Mouse (Mus musculus): ENCODE measurements at regions not wholly inside any gene's neighbourhood (a gene's known extent, or its start where the extent isn't known, plus 50 kb on each side); places are given as distances from the start of the nearest gene placed in this dataset.

DNA sequence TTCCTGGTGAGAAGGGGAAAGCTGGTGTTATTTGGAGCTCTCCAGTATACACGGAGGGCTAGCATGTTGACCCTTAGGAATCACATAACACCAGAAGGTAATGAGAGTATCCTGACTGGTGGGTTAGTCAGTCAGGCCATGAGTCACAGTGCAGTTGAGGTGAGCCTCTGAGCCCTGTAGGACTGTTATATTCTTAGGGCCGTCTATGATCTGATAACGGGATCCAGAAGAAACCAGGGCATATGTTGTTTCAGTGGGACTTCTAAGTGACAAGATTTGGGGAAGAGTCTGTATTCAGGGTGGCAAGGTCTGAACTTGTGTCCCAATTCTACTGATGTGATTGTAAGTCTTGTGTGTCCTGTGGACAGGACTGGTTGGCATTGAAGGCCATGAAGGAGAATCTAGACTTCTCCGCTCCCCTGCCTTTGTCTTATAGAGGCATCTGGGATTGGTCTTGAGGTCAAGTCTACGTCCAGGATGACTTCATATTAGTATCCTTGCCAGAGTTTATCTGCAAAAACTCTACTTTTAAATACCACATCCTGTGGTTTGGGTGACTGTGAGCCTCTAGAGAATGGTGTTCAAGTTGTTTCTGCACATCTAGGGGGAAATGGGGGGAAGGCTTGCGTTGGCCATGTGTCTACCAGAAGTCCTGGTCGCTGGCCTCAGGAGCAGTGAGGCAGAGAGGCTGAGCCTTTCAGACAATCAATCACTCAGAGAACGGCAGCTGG lies 71.2 kb downstream of the Itgb2l start:
- in situ Hi-C loops (cut with MboI; ENCODE audit: low pct_unique_long_range_greater_than_20kb): loop anchor here (25.0 kb wide), 1 partner anchor 915 kb away; no protein-coding TSS in a partner anchor
- no peak for DNase-seq (ENCODE audit: low read depth, low spot score)
- POLR2A ChIA-PET: no interaction called here
- no peak for TF ChIP-seq CTCF (IDR thresholded peaks at IDR 0.05)
- no peaks in the 10 kb centered on the region for H3K27me3 ChIP-seq
- CTCF ChIA-PET: no interaction called here
- no peak for ATAC-seq

DNA sequence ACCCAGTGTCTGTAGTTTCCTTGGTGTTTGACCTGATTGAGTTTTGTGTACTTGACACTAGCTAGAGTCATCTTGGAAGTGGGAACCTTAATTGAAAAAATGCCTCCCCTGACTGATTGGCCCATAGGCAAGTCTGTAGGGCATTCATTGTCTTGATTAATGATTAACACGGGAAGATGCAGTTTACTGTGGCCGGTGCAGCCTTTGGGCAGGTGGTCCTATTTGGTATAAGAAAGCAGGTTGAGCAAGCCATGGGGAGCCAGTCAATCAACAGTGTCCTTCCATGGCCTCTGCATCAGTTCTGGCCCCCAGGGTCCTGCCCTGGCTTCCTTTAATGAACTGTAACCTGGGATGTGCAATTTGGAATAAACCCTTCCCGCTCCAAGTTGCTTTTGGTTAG lies 72.3 kb downstream of the Itgb2l start:
- no peak for TF ChIP-seq CTCF (IDR thresholded peaks at IDR 0.05)
- no peak for ATAC-seq
- ChIA-PET CTCF (interaction anchor here (1.6 kb wide), 1 partner anchor 11 kb away, joined by 3 read pairs; no protein-coding TSS in a partner anchor), POLR2A (no interaction called here)
- in situ Hi-C loops (cut with MboI; ENCODE audit: low pct_unique_long_range_greater_than_20kb): loop anchor here (25.0 kb wide), 1 partner anchor 916 kb away; no protein-coding TSS in a partner anchor
- H3K27me3 ChIP-seq: no peaks in the 10 kb centered on the region
- DNase-seq (ENCODE audit: low read depth, low spot score): no peak

DNA sequence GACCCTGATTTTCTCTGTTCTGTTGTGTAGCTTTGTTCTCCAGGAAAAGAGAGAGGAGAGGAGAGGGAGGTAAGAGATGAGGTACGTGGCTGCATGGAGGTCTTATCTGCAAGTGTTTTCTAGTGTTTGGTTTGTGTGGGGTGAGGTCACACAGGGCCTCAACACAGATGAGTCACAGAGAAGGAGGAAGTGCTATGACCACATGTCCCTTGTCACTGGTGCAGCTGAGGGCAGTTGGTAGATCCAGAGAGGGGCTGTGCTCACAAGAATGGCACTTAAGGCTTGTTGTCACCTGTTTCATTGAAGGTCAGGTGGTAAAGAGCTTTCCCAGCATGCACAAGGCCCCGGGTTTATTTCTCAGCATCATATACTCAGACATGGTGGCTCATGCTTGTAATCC lies 73.2 kb downstream of the Itgb2l start:
- ChIA-PET CTCF (interaction anchor here (0.5 to 1.6 kb wide), 2 partner anchors 11 to 693 kb away, joined by 3 read pairs; no protein-coding TSS in a partner anchor), POLR2A (no interaction called here)
- H3K27me3 ChIP-seq: no peaks in the 10 kb centered on the region
- ATAC-seq (no peak), DNase-seq (ENCODE audit: low read depth, low spot score) (no peak)
- no peak for TF ChIP-seq CTCF (IDR thresholded peaks at IDR 0.05)
- in situ Hi-C loops (cut with MboI; ENCODE audit: low pct_unique_long_range_greater_than_20kb): loop anchor here (25.0 kb wide), 1 partner anchor 917 kb away; no protein-coding TSS in a partner anchor

Data from Patski (cell line).